Mouse (Mus musculus) ES-E14 (cell line): Measurements from ENCODE around the gene Mllt3.

Experiments used
- CHD2 ChIP-seq: IDR thresholded peaks from 2 replicates; pipeline ENCODE4 v1.6.1; 2014; ENCODE audit warnings: mild to moderate bottlenecking, low read depth, low read length, inconsistent platforms
- HCFC1 ChIP-seq: IDR thresholded peaks from 2 replicates; pipeline ENCODE4 v1.6.1; 2012; ENCODE audit warnings: low read length, inconsistent platforms, borderline replicate concordance; ENCODE audit not compliant: insufficient read depth
- MAFK ChIP-seq: IDR thresholded peaks from 2 replicates; pipeline ENCODE4 v1.6.1; 2014; ENCODE audit warnings: mild to moderate bottlenecking, low read depth, low read length, inconsistent platforms; ENCODE audit not compliant: insufficient read depth
- ZNF384 ChIP-seq: IDR thresholded peaks from 2 replicates; pipeline ENCODE4 v1.6.1; 2012; ENCODE audit warnings: low read depth, low read length, inconsistent platforms

DNA sequence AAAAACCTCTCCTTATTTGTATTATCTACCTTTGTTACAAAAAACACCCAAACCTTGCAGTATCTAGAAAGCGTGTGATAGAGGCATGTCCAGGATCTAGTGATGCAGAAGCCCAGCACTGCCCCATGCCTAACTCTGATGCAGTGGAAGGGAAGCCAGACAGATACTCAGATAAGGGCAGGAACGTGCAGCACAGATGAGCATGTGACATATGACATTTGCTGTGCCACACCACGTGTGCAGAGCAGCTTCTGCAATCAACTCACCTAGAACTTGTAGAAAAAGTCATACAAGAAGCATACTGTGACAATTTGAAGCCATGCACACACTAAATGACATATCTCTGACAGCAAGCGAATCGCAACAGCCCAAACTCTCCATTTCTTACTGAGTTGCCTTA, 9.6 kb downstream of the Mllt3 start:
- TF ChIP-seq CHD2 (no peak), MAFK (no peak), ZNF384 (no peak), HCFC1 (no peak)
